Mouse (Mus musculus) CH12.LX (cell line): ENCODE data around the gene Zbp1. TPM values are rescaled to one million over a fixed set of nuclear protein-coding genes. Genes with fewer than 3 reads are reported as not detected.

Experiments
- DNase-seq: peaks from one replicate; pipeline ENCODE4 v3.0.0-alpha.2; 2013; ENCODE audit errors: extremely low read depth
- H3K27ac ChIP-seq: 2 replicates; pipeline ENCODE4 v1.5.1; 2012; ENCODE audit warnings: low read depth, mild to moderate bottlenecking, control low read depth, moderate library complexity; ENCODE audit not compliant: insufficient read depth
- H3K27me3 ChIP-seq: replicated peaks from 2 replicates; pipeline ENCODE3; 2012; ENCODE audit warnings: inconsistent platforms
- H3K36me3 ChIP-seq, 2 experiments: replicated peaks in 1 of 2; 2 replicates each; pipeline versions ENCODE3 to v1.6.1; 2012; ENCODE audit warnings: inconsistent platforms in 1 of 2, low read length in 1 of 2, mild to moderate bottlenecking in 1 of 2, mixed read lengths in 1 of 2, moderate library complexity in 1 of 2; ENCODE audit not compliant: control insufficient read depth in 1 of 2, insufficient read depth in 1 of 2
- H3K4me1 ChIP-seq, 2 experiments: 2 replicates each; pipeline ENCODE4 v1.6.1; 2012; ENCODE audit warnings: inconsistent platforms in 1 of 2, moderate library complexity in 1 of 2; ENCODE audit not compliant: insufficient read depth in 2 of 2, control insufficient read depth in 1 of 2
- H3K4me2 ChIP-seq: 2 replicates; pipeline ENCODE4 v1.6.1; 2012; ENCODE audit warnings: low read depth, mild to moderate bottlenecking, control low read depth; ENCODE audit not compliant: poor library complexity, insufficient read depth, severe bottlenecking
- H3K4me3 ChIP-seq, 3 experiments: fragments of 150-350 bp in 1 of 3; sonication (generic) in 1 of 3; replicated peaks in 1 of 3; 2 replicates each; pipeline versions ENCODE3 to v1.5.1; 2011 to 2012; ENCODE audit warnings: low read depth in 2 of 3, low read length in 2 of 3, mild to moderate bottlenecking in 2 of 3, moderate library complexity in 2 of 3, control low read depth in 1 of 3, improper control_type of control experiment in 1 of 3, inconsistent platforms in 1 of 3, mixed read lengths in 1 of 3; ENCODE audit not compliant: poor library complexity in 1 of 3
- H3K79me2 ChIP-seq: replicated peaks from 2 replicates; pipeline ENCODE4 v1.6.1; 2012; ENCODE audit warnings: mild to moderate bottlenecking, moderate library complexity; ENCODE audit not compliant: control insufficient read depth, poor library complexity, insufficient read depth, severe bottlenecking; ENCODE audit errors: extremely low read depth
- H3K9ac ChIP-seq: 2 replicates; pipeline ENCODE4 v1.6.1; 2012; ENCODE audit warnings: low read depth, mild to moderate bottlenecking, control low read depth, moderate library complexity; ENCODE audit not compliant: insufficient read depth
- H3K9me3 ChIP-seq: replicated peaks from 2 replicates; pipeline ENCODE3; 2012; ENCODE audit warnings: low read length, inconsistent platforms, mixed read lengths
- BHLHE40 ChIP-seq: IDR thresholded peaks from 2 replicates; pipeline ENCODE4 v1.6.1; 2011; ENCODE audit warnings: mild to moderate bottlenecking, low read depth, low read length, improper control_type of control experiment
- CHD2 ChIP-seq: IDR thresholded peaks from 2 replicates; pipeline ENCODE4 v1.6.1; 2011; ENCODE audit warnings: low read length, improper control_type of control experiment
- CTCF ChIP-seq, 2 experiments: IDR thresholded peaks in 1 of 2; conservative IDR thresholded peaks in 1 of 2; 2 replicates each; pipeline ENCODE4 v1.5.1; 2011 to 2012; ENCODE audit warnings: low read depth in 2 of 2, low read length in 2 of 2, improper control_type of control experiment in 1 of 2, inconsistent platforms in 1 of 2, mild to moderate bottlenecking in 1 of 2, moderate library complexity in 1 of 2
- ELF1 ChIP-seq: IDR thresholded peaks from 2 replicates; pipeline ENCODE4 v1.6.1; 2014; ENCODE audit warnings: low read depth, mild to moderate bottlenecking, inconsistent platforms, low read length, improper control_type of control experiment
- EP300 ChIP-seq: IDR thresholded peaks from 2 replicates; pipeline ENCODE4 v1.6.1; 2011; ENCODE audit warnings: low read length, improper control_type of control experiment
- ETS1 ChIP-seq: conservative IDR thresholded peaks from 2 replicates; pipeline ENCODE4 v1.6.1; 2012; ENCODE audit warnings: low read depth, mild to moderate bottlenecking, inconsistent platforms, low read length, improper control_type of control experiment, moderate library complexity
- GABPA ChIP-seq: IDR thresholded peaks from 2 replicates; pipeline ENCODE4 v1.6.1; 2012; ENCODE audit warnings: low read depth, low read length, improper control_type of control experiment, inconsistent platforms; ENCODE audit not compliant: insufficient replicate concordance
- IRF4 ChIP-seq: IDR thresholded peaks from 2 replicates; pipeline ENCODE4 v1.6.1; 2014; ENCODE audit warnings: low read depth, mild to moderate bottlenecking, inconsistent platforms, low read length, improper control_type of control experiment
- JUN ChIP-seq: IDR thresholded peaks from 2 replicates; pipeline ENCODE4 v1.6.1; 2011; ENCODE audit warnings: low read depth, mild to moderate bottlenecking, low read length, improper control_type of control experiment, moderate library complexity; ENCODE audit not compliant: insufficient read depth
- JUND ChIP-seq: conservative IDR thresholded peaks from 2 replicates; pipeline ENCODE4 v1.6.1; 2011; ENCODE audit warnings: low read depth, low read length, improper control_type of control experiment
- MAZ ChIP-seq: IDR thresholded peaks from 2 replicates; pipeline ENCODE4 v1.6.1; 2012; ENCODE audit warnings: low read depth, mild to moderate bottlenecking, inconsistent platforms, low read length, improper control_type of control experiment, moderate library complexity
- MXI1 ChIP-seq: IDR thresholded peaks from 2 replicates; pipeline ENCODE4 v1.6.1; 2011; ENCODE audit warnings: mild to moderate bottlenecking, low read depth, low read length, improper control_type of control experiment
- MYC ChIP-seq: IDR thresholded peaks from 2 replicates; pipeline ENCODE4 v1.6.1; 2011; ENCODE audit warnings: low read depth, mild to moderate bottlenecking, improper control_type of control experiment, low read length
- RAD21 ChIP-seq: IDR thresholded peaks from 2 replicates; pipeline ENCODE4 v1.6.1; 2011; ENCODE audit warnings: low read depth, mild to moderate bottlenecking, low read length, improper control_type of control experiment, moderate library complexity
- TCF12 ChIP-seq: IDR thresholded peaks from 2 replicates; pipeline ENCODE4 v1.6.1; 2014; ENCODE audit warnings: low read depth, mild to moderate bottlenecking, inconsistent platforms, low read length, improper control_type of control experiment
- UBTF ChIP-seq: IDR thresholded peaks from 2 replicates; pipeline ENCODE4 v1.6.1; 2012; ENCODE audit warnings: low read depth, mild to moderate bottlenecking, inconsistent platforms, low read length, improper control_type of control experiment, moderate library complexity
- USF1 ChIP-seq: IDR thresholded peaks from 2 replicates; pipeline ENCODE4 v1.6.1; 2014; ENCODE audit warnings: low read depth, mild to moderate bottlenecking, inconsistent platforms, low read length, improper control_type of control experiment
- ZNF384 ChIP-seq: IDR thresholded peaks from 2 replicates; pipeline ENCODE4 v1.6.1; 2012; ENCODE audit warnings: low read depth, low read length, improper control_type of control experiment, inconsistent platforms
- dilution Hi-C: fragments of 300-500 bp; cut with MboI; formaldehyde crosslinking; loops from 2 replicates; pipeline ENCODE4 v1.14.3; 2020; ENCODE audit warnings: low sequenced_read_pairs; ENCODE audit not compliant: extremely low pct_unique_long_range_greater_than_20kb, extremely low pct_ligation_motif_present
- in situ Hi-C: fragments of 300-500 bp; cut with MboI; formaldehyde crosslinking; loops from 3 replicates; pipeline ENCODE4 v1.14.3; 2019; ENCODE audit warnings: low sequenced_read_pairs, low pct_ligation_motif_present, low pct_unique_long_range_greater_than_20kb, mixed read lengths
- polyA plus RNA-seq: library from polyadenylated mRNA; unstranded; fragments of >175 nt; gene quantifications from 2 replicates; pipeline ENCODE4 v1.2.1, GENCODE M21; 2012; ENCODE audit warnings: low read depth; ENCODE audit not compliant: insufficient read length
- total RNA-seq, 2 experiments: library from RNA; depleted of rRNA; stranded (reverse); fragments of 300-350 nt in 1 of 2; fragments of >200 nt in 1 of 2; gene quantifications; 2 replicates each; pipeline ENCODE4 v1.2.3; 2012 to 2014

Zbp1 gene
- total and polyA plus RNA-seq, 3 experiments = 8.1 to 9.8 (median 8.7) TPM

- no peak for TF ChIP-seq USF1
Measured at GRCm38 (mm10) chr2:173159354-173160311, 59.1 kb downstream of the Zbp1 start (continued).

- peak; percentile 61 for DNase-seq
- no peaks in the 10 kb centered on the region for H3K79me2 ChIP-seq
- dilution Hi-C loops (no loop called here), in situ Hi-C loops (loop anchor here (25.0 kb wide), 1 partner anchor 146 kb away; the partner anchor contains the start of genes Rae1 and Rbm38)
- peak overlapping the region; percentile 41; the same call in 1 of the 2 replicates for H3K9ac ChIP-seq
- peak overlapping the region; percentile 72 for H3K4me2 ChIP-seq
- H3K27ac ChIP-seq = peak overlapping the region; percentile 79
- H3K27me3 ChIP-seq = peaks cover 10% of the 10 kb centered on the region
- H3K4me1 ChIP-seq = peaks cover 17 to 44% of the 10 kb centered on the region in 2 experiments
- H3K9me3 ChIP-seq = no peaks in the 10 kb centered on the region
- peak overlapping the region in 2 of 3 experiments; percentile 10 to 33 for H3K4me3 ChIP-seq
- no peaks in the 10 kb centered on the region for H3K36me3 ChIP-seq
- peak; percentile 49; the same call in 1 of the 2 replicates for TF ChIP-seq TCF12
- 0 out of 2 replicates have a peak, but pooled peaks have one; percentile 9 for TF ChIP-seq JUND
- no peak for TF ChIP-seq GABPA
- no peak for TF ChIP-seq UBTF
- no peak for TF ChIP-seq MYC
- TF ChIP-seq ETS1 = peak; percentile 35; the same call in 1 of the 2 replicates
- TF ChIP-seq IRF4 = peak; percentile 58; the same call in 1 of the 2 replicates
- peak; percentile 38; the same call in 1 of the 2 replicates for TF ChIP-seq MAZ
- peak; percentile 69 for TF ChIP-seq EP300
- 0 out of 2 replicates have a peak, but pooled peaks have one; percentile 21 for TF ChIP-seq ELF1
- TF ChIP-seq MXI1 = no peak
- 0 out of 2 replicates have a peak, but pooled peaks have one; percentile 22 for TF ChIP-seq CHD2
- no peak for TF ChIP-seq CTCF (conservative IDR thresholded peaks at IDR 0.05 in 1 of 2, IDR thresholded peaks at IDR 0.05 in 1 of 2; ENCODE audit: low read depth in 2 of 2, low read length in 2 of 2)
- no peak for TF ChIP-seq ZNF384
- no peak for TF ChIP-seq JUN
- TF ChIP-seq RAD21 = no peak
- peak; percentile 36; the same call in 1 of the 2 replicates for TF ChIP-seq BHLHE40
- TF ChIP-seq, all 38 proteins: peak for 9
Measured at GRCm38 (mm10) chr2:173158390-173159055, 60.2 kb downstream of the Zbp1 start.
